Mouse (Mus musculus) heart, postnatal 10 days (tissue): ENCODE measurements around the gene Itgam. TPM values are rescaled to one million over a fixed set of nuclear protein-coding genes. Genes with fewer than 3 reads are reported as not detected.
A peak's percentile ranks its signal among the peaks of the same experiment; 100 is the strongest.
"Not testable (repeated sequence)": the region's sequence is repeated elsewhere in the genome, so short reads cannot be mapped to it uniquely, and the experiment has no call there.

Experiments used
- DNase-seq, 2 experiments: peaks; one replicate each; pipeline ENCODE4 v3.0.0; 2021
- intact Hi-C: fragments of 180-260 bp; cut with DNase I; formaldehyde crosslinking; loops from one replicate; pipeline ENCODE4 v1.15.1; 2025
- total RNA-seq, 2 experiments: library from RNA; stranded (reverse); gene quantifications; 2 replicates each; pipeline ENCODE4 v1.2.3; 2021

Itgam gene
- total RNA-seq, 2 experiments from 2014 or later = 2.5 to 3.9 TPM

- intact Hi-C loops = no loop called here
- DNase-seq = no peak
Observed at GRCm38 (mm10) chr7:128119726-128120490, 57.5 kb downstream of the Itgam start.

GRCm38 (mm10) chr7:128128741-128129720, 66.6 kb downstream of the Itgam start, which contains the start of gene Itgax:
TSS of gene Itgax (plus strand) at chr7:128129547.
- no peak for DNase-seq
- intact Hi-C loops = no loop called here

GRCm38 (mm10) chr7:128132148-128132547, 69.7 kb downstream of the Itgam start:
- no peak for DNase-seq
- intact Hi-C loops = no loop called here

- no peak for DNase-seq
- intact Hi-C loops = no loop called here
Observed at GRCm38 (mm10) chr7:128133596-128133995, 71.2 kb downstream of the Itgam start.

- no peak for DNase-seq
- intact Hi-C loops = no loop called here
Observed at GRCm38 (mm10) chr7:128136927-128137326, 74.5 kb downstream of the Itgam start.

- no peak for DNase-seq
- intact Hi-C loops = no loop called here
Observed at GRCm38 (mm10) chr7:128139611-128140010, 77.2 kb downstream of the Itgam start.

- intact Hi-C loops = no loop called here
Observed at GRCm38 (mm10) chr7:128150970-128151369, 88.5 kb downstream of the Itgam start.

GRCm38 (mm10) chr7:128154076-128154475, 91.6 kb downstream of the Itgam start, which contains the start of gene Itgad:
TSS of gene Itgad (plus strand) at chr7:128154376.
- intact Hi-C loops = no loop called here
- no peak for DNase-seq

More at GRCm38 (mm10) chr7:128150970-128151369, 88.5 kb downstream of the Itgam start:
- DNase-seq = no peak

- peak in 1 of 2 experiments; percentile 13 for DNase-seq
- intact Hi-C loops = no loop called here
Observed at GRCm38 (mm10) chr7:128154924-128155323, 92.5 kb downstream of the Itgam start.

GRCm38 (mm10) chr7:128158688-128159354, 96.4 kb downstream of the Itgam start:
- intact Hi-C loops, DNase-seq: not testable (repeated sequence)

- DNase-seq = no peak
- intact Hi-C loops = no loop called here
Observed at GRCm38 (mm10) chr7:128164001-128164400, 101.6 kb downstream of the Itgam start.

- DNase-seq = no peak
- intact Hi-C loops = no loop called here
Observed at GRCm38 (mm10) chr7:128166391-128166790, 104.0 kb downstream of the Itgam start.

Other genes starting within 250 kb of the Itgam start
- 10 to 100 TPM; 69.2 to 72.5 TPM for gene Stx4a, start 238.3 kb upstream of the Itgam start, total RNA-seq
- 1 to 10 TPM in 1 of 2 experiments, under 1 TPM in 1; 0.89 to 1.7 TPM for gene Stx1b, start 238.1 kb upstream of the Itgam start, total RNA-seq
- gene Zfp646, start 186.4 kb upstream of the Itgam start, total RNA-seq = 10 to 100 TPM; 23.3 to 23.9 TPM
- 1 to 10 TPM; 5.8 to 8.0 TPM for gene Zfp668, start 185.8 kb upstream of the Itgam start, total RNA-seq
- gene Prss53, start 171.7 kb upstream of the Itgam start, total RNA-seq = 1 to 10 TPM in 1 of 2 experiments, under 1 TPM in 1; 0.60 to 1.1 TPM
- not detected for gene Gm21974, start 167.2 kb upstream of the Itgam start, total RNA-seq
- gene Vkorc1, start 167.0 kb upstream of the Itgam start, total RNA-seq = 10 to 100 TPM; 33.8 to 34.3 TPM
- 10 to 100 TPM; 96.6 to 98.5 TPM for gene Bckdk, start 158.6 kb upstream of the Itgam start, total RNA-seq
- 10 to 100 TPM; 12.7 to 14.6 TPM for gene Kat8, start 150.1 kb upstream of the Itgam start, total RNA-seq
- not detected for gene Prss8, start 132.5 kb upstream of the Itgam start, total RNA-seq
- 1 to 10 TPM; 5.0 to 6.6 TPM for gene Prss36, start 115.9 kb upstream of the Itgam start, total RNA-seq
- gene Fus, start 95.2 kb upstream of the Itgam start, total RNA-seq = 100 to 1,000 TPM; 297 to 307 TPM
- 10 to 100 TPM; 14.2 to 21.0 TPM for gene Pycard, start 68.8 kb upstream of the Itgam start, total RNA-seq
- 100 to 1,000 TPM; 144 to 159 TPM for gene Trim72, start 58.7 kb upstream of the Itgam start, total RNA-seq
- not detected for gene Gm49368, start within 50 bp of the Itgam start, total RNA-seq
- under 1 TPM; 0.12 to 0.22 TPM for gene Itgax, start 66.9 kb downstream of the Itgam start, total RNA-seq
- gene Itgad, start 91.7 kb downstream of the Itgam start, total RNA-seq = not detected
- gene Cox6a2, start 143.7 kb downstream of the Itgam start, total RNA-seq = 1,000 to 10,000 TPM; 1,342 to 1,375 TPM
- gene Armc5, start 174.7 kb downstream of the Itgam start, total RNA-seq = 10 to 100 TPM; 11.7 to 13.3 TPM
- 1 to 10 TPM; 4.5 to 5.4 TPM for gene 9130023H24Rik, start 175.4 kb downstream of the Itgam start, total RNA-seq
- gene Tgfb1i1, start 184.2 kb downstream of the Itgam start, total RNA-seq = 10 to 100 TPM; 52.1 to 57.0 TPM
- gene Slc5a2, start 203.0 kb downstream of the Itgam start, total RNA-seq = not detected
- gene BC017158, start 235.5 kb downstream of the Itgam start, total RNA-seq = 10 to 100 TPM; 10.3 to 10.8 TPM